Mouse (Mus musculus): ENCODE measurements at regions not wholly inside any gene's neighbourhood (a gene's known extent, or its start where the extent isn't known, plus 50 kb on each side); places are given as distances from the start of the nearest gene placed in this dataset.

DNA sequence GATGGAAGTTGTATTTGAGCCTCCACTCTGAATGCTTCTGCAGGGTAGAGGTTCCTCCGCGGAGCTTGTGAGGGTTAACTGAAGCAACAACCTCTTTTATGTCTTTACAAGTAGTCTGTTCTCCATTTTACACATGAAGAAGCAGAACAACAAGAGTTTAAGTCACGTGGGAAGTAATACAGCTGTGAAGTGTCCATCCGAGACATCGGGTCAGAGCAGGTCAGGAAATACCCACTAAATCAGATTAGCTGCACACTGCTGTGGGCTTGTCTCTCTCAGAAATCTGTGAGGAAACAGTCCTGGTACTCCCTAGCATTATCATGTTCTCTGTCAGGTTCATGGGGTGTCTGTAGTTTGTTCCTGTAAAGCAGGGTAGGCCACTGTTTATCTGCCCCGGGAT is 262.1 kb downstream of the Cog6 start:
- WGBS = 6% methylated on average over 6 of the region's 6 CpGs
- H3K27ac ChIP-seq (ENCODE audit: low read depth, low read length) = no peak overlapping the region; the same call in 1 of the 2 replicates
- no peaks in the 10 kb centered on the region for H3K36me3 ChIP-seq (ENCODE audit: control insufficient read depth, insufficient read depth, low read length)
- no peaks in the 10 kb centered on the region for H3K27me3 ChIP-seq (ENCODE audit: control insufficient read depth, insufficient read depth, low read length)
- H3K4me3 ChIP-seq (ENCODE audit: low read length) = no peak overlapping the region
- H3K4me2 ChIP-seq (replicated peaks; ENCODE audit: low read depth, low read length) = peak overlapping the region; percentile 13; the same call in 1 of the 2 replicates
- peaks cover 26% of the 10 kb centered on the region; the same call in 1 of the 2 replicates for H3K4me1 ChIP-seq (ENCODE audit: control insufficient read depth, insufficient read depth, low read length)
- H3K9ac ChIP-seq (ENCODE audit: low read depth, low read length) = no peak overlapping the region
- peak; percentile 94 for ATAC-seq (ENCODE audit: low FRiP score, low TSS enrichment)
- no peaks in the 10 kb centered on the region for H3K9me3 ChIP-seq (ENCODE audit: control insufficient read depth, low read length)

DNA sequence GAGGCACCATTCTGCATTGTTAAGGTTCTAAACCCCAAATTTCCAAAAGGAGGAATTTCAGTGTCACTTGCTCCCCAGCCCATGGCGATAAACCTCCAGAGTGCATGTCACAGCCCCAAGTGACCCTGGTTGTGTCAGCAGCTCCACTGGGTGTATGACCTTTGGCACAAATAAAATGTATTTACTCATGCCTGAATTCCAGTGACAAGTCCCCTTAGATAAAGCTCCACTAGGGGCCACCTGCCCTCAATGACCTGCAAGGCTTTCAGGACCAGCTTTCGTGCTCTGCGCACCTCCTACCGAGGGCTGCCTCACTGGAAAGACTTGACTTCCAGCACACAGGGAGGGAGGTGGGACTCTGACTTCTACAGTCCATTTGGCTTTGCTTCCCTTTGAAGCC is 262.6 kb downstream of the Cog6 start:
- Histone ChIP-seq H3K27ac (ENCODE audit: low read depth, low read length) (no peak overlapping the region; the same call in 1 of the 2 replicates), H3K9me3 (ENCODE audit: control insufficient read depth, low read length) (no peaks in the 10 kb centered on the region), H3K4me1 (ENCODE audit: control insufficient read depth, insufficient read depth, low read length) (peaks cover 26% of the 10 kb centered on the region; the same call in 1 of the 2 replicates), H3K36me3 (ENCODE audit: control insufficient read depth, insufficient read depth, low read length) (no peaks in the 10 kb centered on the region), H3K4me2 (replicated peaks; ENCODE audit: low read depth, low read length) (peak overlapping the region; percentile 13; the same call in 1 of the 2 replicates), H3K4me3 (ENCODE audit: low read length) (no peak overlapping the region), H3K27me3 (ENCODE audit: control insufficient read depth, insufficient read depth, low read length) (no peaks in the 10 kb centered on the region), H3K9ac (ENCODE audit: low read depth, low read length) (no peak overlapping the region)
- ATAC-seq (ENCODE audit: low FRiP score, low TSS enrichment) = no peak
- 22% methylated on average over 4 of the region's 4 CpGs for WGBS

DNA sequence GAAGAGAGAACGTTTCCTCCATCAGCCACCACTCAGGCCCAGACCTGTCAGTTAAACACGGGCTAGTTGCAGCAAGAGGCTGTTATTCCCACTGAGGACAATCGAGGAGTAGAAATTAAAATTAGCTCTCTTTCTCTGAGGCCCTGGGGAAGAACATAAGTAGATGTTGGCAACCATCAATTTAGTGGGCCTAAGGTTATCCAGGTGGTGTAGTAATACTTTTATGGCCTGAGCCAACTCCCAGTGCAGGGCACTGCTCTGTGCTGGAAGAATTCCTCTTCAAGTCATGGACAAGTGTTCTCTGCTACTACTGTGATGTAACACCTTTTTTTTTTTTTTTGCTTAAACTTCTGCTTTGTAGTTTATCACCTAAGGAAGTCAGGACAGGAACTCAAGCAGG is 270.1 kb downstream of the Cog6 start:
- H3K4me1 ChIP-seq (ENCODE audit: control insufficient read depth, insufficient read depth, low read length) = no peaks in the 10 kb centered on the region
- H3K9me3 ChIP-seq (ENCODE audit: control insufficient read depth, low read length) = no peaks in the 10 kb centered on the region
- H3K27me3 ChIP-seq (ENCODE audit: control insufficient read depth, insufficient read depth, low read length) = no peaks in the 10 kb centered on the region
- no peak overlapping the region for H3K9ac ChIP-seq (ENCODE audit: low read depth, low read length)
- H3K36me3 ChIP-seq (ENCODE audit: control insufficient read depth, insufficient read depth, low read length) = no peaks in the 10 kb centered on the region
- no peak for ATAC-seq (ENCODE audit: low FRiP score, low TSS enrichment)
- no peak overlapping the region for H3K27ac ChIP-seq (ENCODE audit: low read depth, low read length)
- no peak overlapping the region for H3K4me3 ChIP-seq (ENCODE audit: low read length)
- 57% methylated on average over 3 of the region's 3 CpGs for WGBS
- H3K4me2 ChIP-seq (replicated peaks; ENCODE audit: low read depth, low read length) = no peak overlapping the region

DNA sequence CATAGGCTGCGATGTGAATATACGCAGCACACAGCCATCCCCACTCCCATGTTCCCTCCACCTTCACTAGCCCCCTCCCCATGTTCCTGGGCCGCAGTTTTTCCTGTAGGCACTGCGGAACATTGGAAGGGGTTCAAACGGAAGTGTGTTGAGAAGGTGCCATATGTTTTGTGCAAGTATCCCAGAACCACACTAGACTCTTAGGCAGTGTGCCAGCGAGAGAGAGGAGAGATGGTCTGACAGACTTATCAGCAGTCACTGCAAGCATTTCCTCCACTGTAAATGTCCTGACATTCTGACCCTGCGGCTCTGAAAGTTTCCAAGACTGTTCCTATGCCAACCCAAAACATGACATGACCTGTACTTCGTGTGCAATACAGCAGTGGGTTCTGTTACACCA is 272.7 kb downstream of the Cog6 start:
- no peaks in the 10 kb centered on the region for H3K9me3 ChIP-seq (ENCODE audit: control insufficient read depth, low read length)
- no peaks in the 10 kb centered on the region for H3K27me3 ChIP-seq (ENCODE audit: control insufficient read depth, insufficient read depth, low read length)
- no peak for ATAC-seq (ENCODE audit: low FRiP score, low TSS enrichment)
- 0 out of 2 replicates have a peak, but pooled peaks cover 3% of the 10 kb centered on the region for H3K4me1 ChIP-seq (ENCODE audit: control insufficient read depth, insufficient read depth, low read length)
- 71% methylated on average over 8 of the region's 8 CpGs for WGBS
- H3K9ac ChIP-seq (ENCODE audit: low read depth, low read length) = no peak overlapping the region
- no peaks in the 10 kb centered on the region for H3K36me3 ChIP-seq (ENCODE audit: control insufficient read depth, insufficient read depth, low read length)
- H3K4me2 ChIP-seq (replicated peaks; ENCODE audit: low read depth, low read length) = no peak overlapping the region
- no peak overlapping the region for H3K4me3 ChIP-seq (ENCODE audit: low read length)
- H3K27ac ChIP-seq (ENCODE audit: low read depth, low read length) = no peak overlapping the region

DNA sequence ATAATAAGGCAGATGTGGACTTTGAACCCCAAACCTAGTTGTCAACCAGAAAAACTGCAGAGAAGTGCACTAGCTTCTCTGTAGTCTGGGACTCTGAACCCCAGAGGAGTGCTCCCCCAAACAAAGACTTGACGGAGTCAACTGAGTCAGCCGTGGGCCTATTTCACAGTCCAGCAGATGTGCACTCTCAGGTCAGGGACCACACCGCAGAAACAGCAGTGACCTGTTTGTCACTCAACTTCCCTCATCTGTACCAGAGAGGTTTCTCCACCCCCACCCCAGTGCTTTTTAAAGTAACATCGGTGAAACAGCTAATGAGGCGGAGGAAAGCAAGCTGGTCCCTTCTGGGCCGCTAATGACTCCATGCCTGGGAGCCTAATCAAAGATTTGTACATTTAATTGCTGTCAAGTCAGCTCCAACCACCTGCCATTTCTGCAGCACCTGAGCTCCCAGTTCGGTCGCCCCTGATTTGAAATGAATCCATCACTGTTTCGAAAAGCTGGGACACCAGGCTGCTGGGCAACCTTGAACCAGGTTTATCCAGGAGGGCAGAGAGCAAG is 276.5 kb downstream of the Cog6 start:
- Histone ChIP-seq H3K4me3 (ENCODE audit: low read length) (no peak overlapping the region), H3K27me3 (ENCODE audit: control insufficient read depth, insufficient read depth, low read length) (no peaks in the 10 kb centered on the region), H3K9ac (ENCODE audit: low read depth, low read length) (no peak overlapping the region), H3K4me2 (replicated peaks; ENCODE audit: low read depth, low read length) (no peak overlapping the region), H3K36me3 (ENCODE audit: control insufficient read depth, insufficient read depth, low read length) (no peaks in the 10 kb centered on the region), H3K4me1 (ENCODE audit: control insufficient read depth, insufficient read depth, low read length) (0 out of 2 replicates have a peak, but pooled peaks cover 3% of the 10 kb centered on the region), H3K9me3 (ENCODE audit: control insufficient read depth, low read length) (no peaks in the 10 kb centered on the region), H3K27ac (ENCODE audit: low read depth, low read length) (no peak overlapping the region)
- ATAC-seq (ENCODE audit: low FRiP score, low TSS enrichment) = no peak
- WGBS = 57% methylated on average over 9 of the region's 9 CpGs

DNA sequence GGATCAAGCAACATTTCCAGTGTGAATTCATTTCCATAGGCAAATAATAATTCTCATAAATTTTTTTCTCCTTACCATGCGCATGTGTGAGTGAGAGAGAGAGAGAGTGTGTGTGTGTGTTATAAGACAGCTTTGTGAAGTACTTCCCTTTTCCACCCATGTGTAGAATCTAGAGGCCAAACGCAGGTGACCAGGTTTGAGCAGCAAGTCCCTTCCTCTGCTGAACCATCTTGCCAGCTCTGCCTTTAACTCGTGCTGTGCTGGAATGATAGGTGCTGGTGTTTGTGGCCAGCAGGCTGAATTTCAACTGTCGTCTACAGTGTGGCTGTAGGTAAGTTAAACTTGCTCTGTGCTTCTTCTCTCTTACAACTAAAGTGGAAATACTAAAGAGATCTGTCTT is 277.5 kb downstream of the Cog6 start:
- ATAC-seq (ENCODE audit: low FRiP score, low TSS enrichment) = no peak
- no peak overlapping the region for H3K4me3 ChIP-seq (ENCODE audit: low read length)
- H3K4me2 ChIP-seq (replicated peaks; ENCODE audit: low read depth, low read length) = no peak overlapping the region
- no peak overlapping the region for H3K27ac ChIP-seq (ENCODE audit: low read depth, low read length)
- H3K36me3 ChIP-seq (ENCODE audit: control insufficient read depth, insufficient read depth, low read length) = no peaks in the 10 kb centered on the region
- 72% methylated on average over 4 of the region's 4 CpGs for WGBS
- no peaks in the 10 kb centered on the region for H3K27me3 ChIP-seq (ENCODE audit: control insufficient read depth, insufficient read depth, low read length)
- H3K9ac ChIP-seq (ENCODE audit: low read depth, low read length) = no peak overlapping the region
- 0 out of 2 replicates have a peak, but pooled peaks cover 3% of the 10 kb centered on the region for H3K4me1 ChIP-seq (ENCODE audit: control insufficient read depth, insufficient read depth, low read length)
- no peaks in the 10 kb centered on the region for H3K9me3 ChIP-seq (ENCODE audit: control insufficient read depth, low read length)

DNA sequence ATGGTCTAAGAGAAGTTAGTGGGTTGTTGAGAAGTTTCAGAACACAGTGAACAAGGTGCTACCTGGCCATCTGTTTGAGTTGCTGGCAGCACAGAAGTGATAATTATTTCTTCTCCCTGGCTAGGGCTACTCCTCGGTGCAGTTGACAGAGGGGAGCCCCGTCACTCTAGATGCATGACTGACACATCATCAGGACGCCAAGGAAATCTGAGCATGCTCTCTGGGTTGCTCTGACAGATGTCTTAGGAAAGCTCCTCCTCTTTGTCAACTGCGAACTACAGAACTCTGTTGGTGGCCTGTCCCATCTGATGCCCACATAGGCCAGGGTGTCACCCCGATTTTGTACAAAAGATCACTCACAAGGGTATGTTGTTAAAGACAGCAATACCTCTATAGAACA is 278.7 kb downstream of the Cog6 start:
- no peak overlapping the region for H3K9ac ChIP-seq (ENCODE audit: low read depth, low read length)
- 0 out of 2 replicates have a peak, but pooled peaks cover 3% of the 10 kb centered on the region for H3K4me1 ChIP-seq (ENCODE audit: control insufficient read depth, insufficient read depth, low read length)
- H3K27ac ChIP-seq (ENCODE audit: low read depth, low read length) = no peak overlapping the region
- WGBS = 52% methylated on average over 5 of the region's 5 CpGs
- H3K4me2 ChIP-seq (replicated peaks; ENCODE audit: low read depth, low read length) = no peak overlapping the region
- no peak for ATAC-seq (ENCODE audit: low FRiP score, low TSS enrichment)
- H3K27me3 ChIP-seq (ENCODE audit: control insufficient read depth, insufficient read depth, low read length) = no peaks in the 10 kb centered on the region
- no peaks in the 10 kb centered on the region for H3K36me3 ChIP-seq (ENCODE audit: control insufficient read depth, insufficient read depth, low read length)
- H3K9me3 ChIP-seq (ENCODE audit: control insufficient read depth, low read length) = no peaks in the 10 kb centered on the region
- no peak overlapping the region for H3K4me3 ChIP-seq (ENCODE audit: low read length)

DNA sequence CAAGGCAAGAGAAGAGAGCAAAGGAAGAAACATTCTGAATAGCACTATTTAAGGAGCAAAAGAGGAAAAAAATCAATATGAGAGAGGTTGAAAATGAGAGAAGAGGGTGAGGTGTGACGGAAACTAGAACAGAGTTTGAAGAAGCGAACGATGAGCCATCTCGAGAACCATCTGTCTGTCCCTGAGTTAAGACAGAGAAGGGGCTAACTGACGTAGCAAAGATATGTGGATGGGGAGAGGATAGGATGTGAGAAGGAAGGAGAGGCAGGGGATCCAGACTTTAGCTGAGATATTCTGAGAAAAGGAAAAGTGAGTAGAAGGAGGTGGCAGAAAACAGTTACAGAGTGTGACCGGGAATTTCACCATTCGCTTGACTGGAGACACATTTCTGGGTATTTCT is 281.1 kb downstream of the Cog6 start:
- WGBS = 93% methylated on average over 7 of the region's 7 CpGs

DNA sequence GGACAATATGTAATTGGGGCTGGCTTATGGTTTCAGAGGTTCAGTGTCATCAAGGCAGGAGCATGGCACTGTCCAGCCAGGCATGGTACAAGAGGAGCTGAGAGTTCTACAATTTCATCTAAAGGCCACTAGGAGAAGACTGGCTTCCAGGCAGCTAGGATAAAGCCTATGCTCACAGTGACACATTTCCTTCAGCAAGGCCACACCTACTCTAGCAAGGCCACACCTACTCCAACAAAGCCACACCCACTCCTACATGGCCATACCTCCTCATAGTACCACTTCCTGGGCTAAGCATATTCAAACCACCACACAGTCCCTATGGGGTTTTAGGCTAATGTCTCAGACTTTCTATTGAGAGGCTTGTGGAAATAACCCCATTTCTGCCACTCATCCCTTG is 285.1 kb downstream of the Cog6 start:
- H3K36me3 ChIP-seq (ENCODE audit: control insufficient read depth, insufficient read depth, low read length) = no peaks in the 10 kb centered on the region
- no peaks in the 10 kb centered on the region for H3K9me3 ChIP-seq (ENCODE audit: control insufficient read depth, low read length)
- no peak overlapping the region for H3K4me3 ChIP-seq (ENCODE audit: low read length)
- H3K27me3 ChIP-seq (ENCODE audit: control insufficient read depth, insufficient read depth, low read length) = no peaks in the 10 kb centered on the region
- H3K9ac ChIP-seq (ENCODE audit: low read depth, low read length) = no peak overlapping the region
- 0 out of 2 replicates have a peak, but pooled peaks cover 2% of the 10 kb centered on the region for H3K4me1 ChIP-seq (ENCODE audit: control insufficient read depth, insufficient read depth, low read length)
- no peak overlapping the region for H3K27ac ChIP-seq (ENCODE audit: low read depth, low read length)
- no peak overlapping the region for H3K4me2 ChIP-seq (replicated peaks; ENCODE audit: low read depth, low read length)
- no peak for ATAC-seq (ENCODE audit: low FRiP score, low TSS enrichment)

More for the DNA sequence above, 281.1 kb downstream of the Cog6 start:
- Histone ChIP-seq H3K4me1 (ENCODE audit: control insufficient read depth, insufficient read depth, low read length) (0 out of 2 replicates have a peak, but pooled peaks cover 3% of the 10 kb centered on the region), H3K27ac (ENCODE audit: low read depth, low read length) (no peak overlapping the region), H3K4me2 (replicated peaks; ENCODE audit: low read depth, low read length) (no peak overlapping the region), H3K9ac (ENCODE audit: low read depth, low read length) (no peak overlapping the region), H3K4me3 (ENCODE audit: low read length) (no peak overlapping the region), H3K27me3 (ENCODE audit: control insufficient read depth, insufficient read depth, low read length) (no peaks in the 10 kb centered on the region), H3K36me3 (ENCODE audit: control insufficient read depth, insufficient read depth, low read length) (no peaks in the 10 kb centered on the region), H3K9me3 (ENCODE audit: control insufficient read depth, low read length) (no peaks in the 10 kb centered on the region)
- ATAC-seq (ENCODE audit: low FRiP score, low TSS enrichment) = no peak
